Mouse (Mus musculus): ENCODE results near the gene Itpkb. TPM values are rescaled to one million over a fixed set of nuclear protein-coding genes. Genes with fewer than 3 reads are reported as not detected.

The Itpkb gene
- polyA plus RNA-seq (2014; fragmentation: Illumina TruSeq; extraction: RNeasy Lipid Tissue Mini Kit (QIAGEN cat#74804); ENCODE audit: low read depth, low replicate concordance), result 33.4 TPM

GRCm38 (mm10) chr1:180330145-180330706 lies at the start of gene Itpkb:
Gene Itpkb, plus strand, starts transcription at chr1:180330485.

Other genes starting within 250 kb of the Itpkb start
- 34.4 TPM for gene Coq8a, start 130.9 kb upstream of the Itpkb start, polyA plus RNA-seq (2014; fragmentation: Illumina TruSeq; extraction: RNeasy Lipid Tissue Mini Kit (QIAGEN cat#74804); ENCODE audit: low read depth, low replicate concordance)
- 28.4 TPM for gene Psen2, start 67.0 kb upstream of the Itpkb start, polyA plus RNA-seq (2014; fragmentation: Illumina TruSeq; extraction: RNeasy Lipid Tissue Mini Kit (QIAGEN cat#74804); ENCODE audit: low read depth, low replicate concordance)
- gene Stum, start 153.0 kb downstream of the Itpkb start, polyA plus RNA-seq (2014; fragmentation: Illumina TruSeq; extraction: RNeasy Lipid Tissue Mini Kit (QIAGEN cat#74804); ENCODE audit: low read depth, low replicate concordance), result 2.6 TPM
- 25.9 TPM for gene Parp1, start 238.4 kb downstream of the Itpkb start, polyA plus RNA-seq (2014; fragmentation: Illumina TruSeq; extraction: RNeasy Lipid Tissue Mini Kit (QIAGEN cat#74804); ENCODE audit: low read depth, low replicate concordance)

Data from adipose tissue, adult 10 weeks (tissue).